Mouse (Mus musculus): Measurements from ENCODE around the gene Mboat2. TPM values are rescaled to one million over a fixed set of nuclear protein-coding genes. Genes with fewer than 3 reads are reported as not detected.

The Mboat2 gene
- polyA plus RNA-seq, 1 experiment from 2014 or later, result 16.0 TPM

GRCm38 (mm10) chr12:24870901-24871300 lies 40.2 kb downstream of the Mboat2 start:
- no peak overlapping the region for H3K9ac ChIP-seq (ENCODE audit: low read depth, low read length)
- H3K4me2 ChIP-seq, result no peak overlapping the region
- WGBS, result 75% methylated on average over 4 of the region's 4 CpGs
- no peak overlapping the region for H3K4me3 ChIP-seq (ENCODE audit: low read depth, low read length)
- H3K27ac ChIP-seq (ENCODE audit: low read depth, low read length), result no peak overlapping the region
- no peak for ATAC-seq (replicated peaks; ENCODE audit: low FRiP score)
- H3K27me3 ChIP-seq (replicated peaks; ENCODE audit: control insufficient read depth, insufficient read depth, low read length), result no peaks in the 10 kb centered on the region
- peaks cover 7% of the 10 kb centered on the region for H3K4me1 ChIP-seq (replicated peaks; ENCODE audit: control insufficient read depth, insufficient read depth, low read length)
- H3K9me3 ChIP-seq (ENCODE audit: control insufficient read depth, low read length), result no peaks in the 10 kb centered on the region
- no peak for DNase-seq (ENCODE audit: low spot score)
- no peaks in the 10 kb centered on the region for H3K36me3 ChIP-seq (ENCODE audit: control insufficient read depth, insufficient read depth, low read length)

- no peaks in the 10 kb centered on the region for H3K27me3 ChIP-seq (replicated peaks; ENCODE audit: control insufficient read depth, insufficient read depth, low read length)
- H3K4me2 ChIP-seq, result no peak overlapping the region
- H3K9ac ChIP-seq (ENCODE audit: low read depth, low read length), result no peak overlapping the region
- no peak overlapping the region for H3K27ac ChIP-seq (ENCODE audit: low read depth, low read length)
- H3K4me1 ChIP-seq (replicated peaks; ENCODE audit: control insufficient read depth, insufficient read depth, low read length), result no peaks in the 10 kb centered on the region; the same call in none of the 2 replicates
- 84% methylated on average over 8 of the region's 8 CpGs for WGBS
- no peaks in the 10 kb centered on the region for H3K9me3 ChIP-seq (ENCODE audit: control insufficient read depth, low read length)
- H3K36me3 ChIP-seq (ENCODE audit: control insufficient read depth, insufficient read depth, low read length), result no peaks in the 10 kb centered on the region
- DNase-seq (ENCODE audit: low spot score), result no peak
- H3K4me3 ChIP-seq (ENCODE audit: low read depth, low read length), result no peak overlapping the region
- no peak for ATAC-seq (replicated peaks; ENCODE audit: low FRiP score)
Measured at GRCm38 (mm10) chr12:24872264-24872663, 41.6 kb downstream of the Mboat2 start.

GRCm38 (mm10) chr12:24872689-24873088 lies 42.0 kb downstream of the Mboat2 start:
- no peak overlapping the region for H3K27ac ChIP-seq (ENCODE audit: low read depth, low read length)
- no peaks in the 10 kb centered on the region for H3K27me3 ChIP-seq (replicated peaks; ENCODE audit: control insufficient read depth, insufficient read depth, low read length)
- 84% methylated on average over 10 of the region's 10 CpGs for WGBS
- H3K36me3 ChIP-seq (ENCODE audit: control insufficient read depth, insufficient read depth, low read length), result no peaks in the 10 kb centered on the region
- no peaks in the 10 kb centered on the region for H3K9me3 ChIP-seq (ENCODE audit: control insufficient read depth, low read length)
- DNase-seq (ENCODE audit: low spot score) (no peak), ATAC-seq (replicated peaks; ENCODE audit: low FRiP score) (0 out of 2 replicates have a peak, but pooled peaks have one; percentile 54)
- peaks cover 3% of the 10 kb centered on the region for H3K4me1 ChIP-seq (replicated peaks; ENCODE audit: control insufficient read depth, insufficient read depth, low read length)
- no peak overlapping the region for H3K9ac ChIP-seq (ENCODE audit: low read depth, low read length)
- no peak overlapping the region for H3K4me2 ChIP-seq
- no peak overlapping the region for H3K4me3 ChIP-seq (ENCODE audit: low read depth, low read length)

GRCm38 (mm10) chr12:24875908-24876307 lies 45.2 kb downstream of the Mboat2 start:
- WGBS, result 54% methylated on average over 1 of the region's 1 CpGs
- Histone ChIP-seq H3K9me3 (ENCODE audit: control insufficient read depth, low read length) (no peaks in the 10 kb centered on the region), H3K4me3 (ENCODE audit: low read depth, low read length) (no peak overlapping the region), H3K27me3 (replicated peaks; ENCODE audit: control insufficient read depth, insufficient read depth, low read length) (no peaks in the 10 kb centered on the region), H3K9ac (ENCODE audit: low read depth, low read length) (no peak overlapping the region), H3K36me3 (ENCODE audit: control insufficient read depth, insufficient read depth, low read length) (no peaks in the 10 kb centered on the region), H3K4me2 (no peak overlapping the region), H3K4me1 (replicated peaks; ENCODE audit: control insufficient read depth, insufficient read depth, low read length) (peaks cover 18% of the 10 kb centered on the region), H3K27ac (ENCODE audit: low read depth, low read length) (no peak overlapping the region)
- ATAC-seq (replicated peaks; ENCODE audit: low FRiP score), result peak; percentile 54
- DNase-seq (ENCODE audit: low spot score), result no peak

- 78% methylated on average over 7 of the region's 7 CpGs for WGBS
- no peak overlapping the region for H3K4me2 ChIP-seq
- no peaks in the 10 kb centered on the region for H3K27me3 ChIP-seq (replicated peaks; ENCODE audit: control insufficient read depth, insufficient read depth, low read length)
- no peak for ATAC-seq (replicated peaks; ENCODE audit: low FRiP score)
- no peak overlapping the region for H3K4me3 ChIP-seq (ENCODE audit: low read depth, low read length)
- H3K9me3 ChIP-seq (ENCODE audit: control insufficient read depth, low read length), result no peaks in the 10 kb centered on the region
- DNase-seq (ENCODE audit: low spot score), result no peak
- H3K4me1 ChIP-seq (replicated peaks; ENCODE audit: control insufficient read depth, insufficient read depth, low read length), result peaks cover 18% of the 10 kb centered on the region
- 0 out of 2 replicates have a peak overlapping the region, but pooled peaks have one; percentile 34 for H3K27ac ChIP-seq (ENCODE audit: low read depth, low read length)
- H3K36me3 ChIP-seq (ENCODE audit: control insufficient read depth, insufficient read depth, low read length), result no peaks in the 10 kb centered on the region
- no peak overlapping the region for H3K9ac ChIP-seq (ENCODE audit: low read depth, low read length)
Measured at GRCm38 (mm10) chr12:24877231-24877630, 46.6 kb downstream of the Mboat2 start.

- Histone ChIP-seq H3K27ac (ENCODE audit: low read depth, low read length) (no peak overlapping the region; the same call in 1 of the 2 replicates), H3K9ac (ENCODE audit: low read depth, low read length) (no peak overlapping the region), H3K4me2 (no peak overlapping the region), H3K4me3 (ENCODE audit: low read depth, low read length) (no peak overlapping the region), H3K4me1 (replicated peaks; ENCODE audit: control insufficient read depth, insufficient read depth, low read length) (peaks cover 18% of the 10 kb centered on the region), H3K27me3 (replicated peaks; ENCODE audit: control insufficient read depth, insufficient read depth, low read length) (no peaks in the 10 kb centered on the region), H3K36me3 (ENCODE audit: control insufficient read depth, insufficient read depth, low read length) (no peaks in the 10 kb centered on the region), H3K9me3 (ENCODE audit: control insufficient read depth, low read length) (no peaks in the 10 kb centered on the region)
- 55% methylated on average over 6 of the region's 6 CpGs for WGBS
- DNase-seq (ENCODE audit: low spot score) (no peak), ATAC-seq (replicated peaks; ENCODE audit: low FRiP score) (no peak)
Measured at GRCm38 (mm10) chr12:24878090-24878489, 47.4 kb downstream of the Mboat2 start.

- Histone ChIP-seq H3K36me3 (ENCODE audit: control insufficient read depth, insufficient read depth, low read length) (peaks cover 2% of the 10 kb centered on the region; the same call in 1 of the 2 replicates), H3K4me2 (peak overlapping the region; percentile 30), H3K4me3 (ENCODE audit: low read depth, low read length) (no peak overlapping the region), H3K9ac (ENCODE audit: low read depth, low read length) (peak overlapping the region; percentile 46), H3K9me3 (ENCODE audit: control insufficient read depth, low read length) (no peaks in the 10 kb centered on the region), H3K27ac (ENCODE audit: low read depth, low read length) (peak overlapping the region; percentile 72), H3K27me3 (replicated peaks; ENCODE audit: control insufficient read depth, insufficient read depth, low read length) (no peaks in the 10 kb centered on the region), H3K4me1 (replicated peaks; ENCODE audit: control insufficient read depth, insufficient read depth, low read length) (peaks cover 18% of the 10 kb centered on the region)
- ATAC-seq (replicated peaks; ENCODE audit: low FRiP score), result peak; percentile 78
- DNase-seq (ENCODE audit: low spot score), result no peak
- 56% methylated on average over 5 of the region's 5 CpGs for WGBS
Measured at GRCm38 (mm10) chr12:24878735-24879362, 48.2 kb downstream of the Mboat2 start.

- peaks cover 18% of the 10 kb centered on the region for H3K4me1 ChIP-seq (replicated peaks; ENCODE audit: control insufficient read depth, insufficient read depth, low read length)
- peak overlapping the region; percentile 30 for H3K4me2 ChIP-seq
- peak overlapping the region; percentile 72 for H3K27ac ChIP-seq (ENCODE audit: low read depth, low read length)
- H3K27me3 ChIP-seq (replicated peaks; ENCODE audit: control insufficient read depth, insufficient read depth, low read length), result no peaks in the 10 kb centered on the region
- no peak overlapping the region for H3K4me3 ChIP-seq (ENCODE audit: low read depth, low read length)
- WGBS, result 42% methylated on average over 10 of the region's 10 CpGs
- no peak overlapping the region; the same call in 1 of the 2 replicates for H3K9ac ChIP-seq (ENCODE audit: low read depth, low read length)
- no peaks in the 10 kb centered on the region for H3K9me3 ChIP-seq (ENCODE audit: control insufficient read depth, low read length)
- peak; percentile 86 for ATAC-seq (replicated peaks; ENCODE audit: low FRiP score)
- H3K36me3 ChIP-seq (ENCODE audit: control insufficient read depth, insufficient read depth, low read length), result peaks cover 4% of the 10 kb centered on the region
- no peak for DNase-seq (ENCODE audit: low spot score)
Measured at GRCm38 (mm10) chr12:24879613-24880029, 48.9 kb downstream of the Mboat2 start.

- no peaks in the 10 kb centered on the region for H3K9me3 ChIP-seq (ENCODE audit: control insufficient read depth, low read length)
- H3K4me1 ChIP-seq (replicated peaks; ENCODE audit: control insufficient read depth, insufficient read depth, low read length), result peaks cover 25% of the 10 kb centered on the region
- no peaks in the 10 kb centered on the region for H3K27me3 ChIP-seq (replicated peaks; ENCODE audit: control insufficient read depth, insufficient read depth, low read length)
- ATAC-seq (replicated peaks; ENCODE audit: low FRiP score) (no peak), DNase-seq (ENCODE audit: low spot score) (no peak)
- H3K36me3 ChIP-seq (ENCODE audit: control insufficient read depth, insufficient read depth, low read length), result peaks cover 4% of the 10 kb centered on the region
- H3K9ac ChIP-seq (ENCODE audit: low read depth, low read length), result no peak overlapping the region
- no peak overlapping the region for H3K27ac ChIP-seq (ENCODE audit: low read depth, low read length)
- WGBS, result 82% methylated on average over 3 of the region's 3 CpGs
- no peak overlapping the region for H3K4me3 ChIP-seq (ENCODE audit: low read depth, low read length)
- H3K4me2 ChIP-seq, result no peak overlapping the region
Measured at GRCm38 (mm10) chr12:24883279-24883678, 52.6 kb downstream of the Mboat2 start.

Measured in liver, embryonic 11.5 days (tissue).